Mouse (Mus musculus): ENCODE data around the gene Fry.

DNA sequence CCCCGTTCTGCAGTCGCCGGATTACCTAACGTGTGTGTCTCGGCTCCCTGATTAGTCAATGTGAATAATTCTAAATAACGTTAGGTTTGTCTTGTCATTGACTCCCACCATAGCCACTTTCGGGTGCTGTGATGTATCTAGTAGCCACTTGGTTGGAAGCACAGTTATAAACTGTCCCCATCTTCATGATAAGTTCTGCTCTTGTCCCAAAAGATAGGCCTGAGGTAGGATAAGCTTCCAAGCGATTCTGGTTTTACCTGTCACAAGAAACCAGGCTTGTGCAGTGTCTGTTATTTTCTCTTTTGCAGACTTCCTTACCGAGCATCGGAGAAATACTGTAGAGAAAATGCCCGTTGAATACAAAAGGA lies 404.4 kb downstream of the Fry start:
- no peak; a peak in 1 of 4 replicates for TF ChIP-seq POLR2A (IDR thresholded peaks at IDR 0.05; ENCODE audit: control insufficient read depth in 1 of 2, insufficient read depth in 1 of 2, low read depth in 1 of 2, low read length in 2 of 2, poor library complexity in 1 of 2)
- no peak for TF ChIP-seq GABPA (IDR thresholded peaks at IDR 0.05; ENCODE audit: low read depth, low read length)
- no peak for TF ChIP-seq USF1 (IDR thresholded peaks at IDR 0.05; ENCODE audit: low read depth, low read length)
- no peak; the same call in 1 of the 2 replicates for TF ChIP-seq UBTF (IDR thresholded peaks at IDR 0.05; ENCODE audit: borderline replicate concordance, insufficient read depth, low read depth, low read length)
- no peak for TF ChIP-seq RAD21 (IDR thresholded peaks at IDR 0.05; ENCODE audit: low read depth, low read length)
- TF ChIP-seq TBP (IDR thresholded peaks at IDR 0.05; ENCODE audit: low read depth, low read length) = no peak
- TF ChIP-seq GATA1 (IDR thresholded peaks at IDR 0.05; ENCODE audit: low read depth, low read length) = no peak
- TF ChIP-seq ZNF384 (IDR thresholded peaks at IDR 0.05; ENCODE audit: low read depth, low read length) = no peak
- TF ChIP-seq MAFK (IDR thresholded peaks at IDR 0.05; ENCODE audit: borderline replicate concordance, low read depth, low read length) = no peak
- no peak for TF ChIP-seq NRF1 (IDR thresholded peaks at IDR 0.05; ENCODE audit: insufficient read depth, low read depth, low read length, poor library complexity, severe bottlenecking)
- TF ChIP-seq CHD2 (IDR thresholded peaks at IDR 0.05; ENCODE audit: low read length) = no peak
- TF ChIP-seq EP300 (IDR thresholded peaks at IDR 0.05; ENCODE audit: low read depth in 1 of 2, low read length in 2 of 2) = no peak
